Mouse (Mus musculus) liver, postnatal 0 days (tissue): ENCODE results near the gene Zfp616.

Experiments used
- CTCF ChIP-seq: sonication (generic); IDR thresholded peaks from 2 replicates; pipeline ENCODE4 v1.5.1; 2016; ENCODE audit warnings: antibody characterized with exemption, low read depth
- EP300 ChIP-seq: IDR thresholded peaks from 2 replicates; pipeline ENCODE4 v1.6.1; 2016; ENCODE audit warnings: antibody characterized with exemption, low read depth, mild to moderate bottlenecking

DNA sequence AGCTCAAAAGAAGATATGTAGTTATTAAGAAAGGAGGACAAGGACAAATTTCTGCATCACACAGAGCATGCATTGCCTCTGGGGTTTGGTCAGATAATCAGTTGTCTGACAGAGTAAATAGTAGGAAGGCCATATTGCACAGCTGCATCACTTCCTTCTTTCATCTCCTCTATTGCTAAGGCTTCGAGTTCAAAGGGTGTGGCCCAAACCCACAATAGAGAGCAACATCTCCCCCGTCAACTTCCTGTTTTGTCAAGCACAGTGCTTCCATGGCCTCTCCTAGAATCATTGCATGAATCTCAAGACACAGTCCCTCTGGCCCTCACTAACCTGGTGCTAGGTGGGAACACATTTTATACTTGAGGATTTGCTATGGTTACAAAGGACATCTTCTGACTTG lies 31.0 kb downstream of the Zfp616 start:
- no peak for TF ChIP-seq EP300
- TF ChIP-seq CTCF: no peak
